In genomic region chr1:72640658-72641410, GRCm38 (mm10) we compare ENCODE assay signal across 10 mouse cellular contexts. TPM values are rescaled to one million over a fixed set of nuclear protein-coding genes. Genes with fewer than 3 reads are reported as not detected.
DNase-seq lines count a peak whose midpoint lies in the region; ATAC-seq and TF ChIP-seq lines count a peak whose summit lies in the region.
"Had no signal": no experiment of that assay in that cellular context is flagged by ENCODE, and none has a peak within 500 bp of the region (broad histone marks: within the 10 kb centered on the region; RNA-seq: fewer than 3 reads in every experiment).

No protein-coding gene starts in this region.

- peak; percentile 89 for ATAC-seq in midbrain, embryonic 13.5 days
- ATAC-seq in stomach, postnatal 0 days (ENCODE audit: low FRiP score, low TSS enrichment): 0 out of 2 replicates have a peak, but pooled peaks have one; percentile 45

- no peaks in the 10 kb centered on the region for H3K36me3 ChIP-seq in limb, embryonic 10.5 days
- H3K36me3 ChIP-seq in midbrain, embryonic 13.5 days: no peaks in the 10 kb centered on the region
- H3K36me3 ChIP-seq in stomach, postnatal 0 days (ENCODE audit: control insufficient read depth, insufficient read depth, low read length): no peaks in the 10 kb centered on the region

- no peaks in the 10 kb centered on the region for H3K4me1 ChIP-seq in limb, embryonic 10.5 days
- H3K4me1 ChIP-seq in midbrain, embryonic 13.5 days (replicated peaks): no peaks in the 10 kb centered on the region
- H3K4me1 ChIP-seq in stomach, postnatal 0 days (replicated peaks; ENCODE audit: control insufficient read depth, insufficient read depth): no peaks in the 10 kb centered on the region

- no peaks in the 10 kb centered on the region for H3K9me3 ChIP-seq in limb, embryonic 10.5 days (replicated peaks)
- no peaks in the 10 kb centered on the region for H3K9me3 ChIP-seq in midbrain, embryonic 13.5 days
- H3K9me3 ChIP-seq in stomach, postnatal 0 days (ENCODE audit: control insufficient read depth, low read length): no peaks in the 10 kb centered on the region

- no peak for TF ChIP-seq CTCF in stomach, postnatal 0 days (IDR thresholded peaks at IDR 0.05; ENCODE audit: low read depth)

- TF ChIP-seq EP300 in stomach, postnatal 0 days (optimal IDR thresholded peaks at IDR 0.05): no peak

- H3K27me3 ChIP-seq in limb, embryonic 10.5 days (ENCODE audit: low read depth, poor library complexity, severe bottlenecking): no peaks in the 10 kb centered on the region
- no peaks in the 10 kb centered on the region for H3K27me3 ChIP-seq in midbrain, embryonic 13.5 days
- no peaks in the 10 kb centered on the region for H3K27me3 ChIP-seq in stomach, postnatal 0 days (ENCODE audit: control insufficient read depth, insufficient read depth, low read length)
- H3K27me3 ChIP-seq: CH12.LX had no signal

- H3K4me2 ChIP-seq in midbrain, embryonic 13.5 days (replicated peaks): peak overlapping the region; percentile 54
- peak overlapping the region; percentile 38 for H3K4me2 ChIP-seq in stomach, postnatal 0 days (replicated peaks; ENCODE audit: low read depth)

- 36% methylated on average over 49 of the region's 49 CpGs for WGBS in limb, embryonic 10.5 days
- 42% methylated on average over 49 of the region's 49 CpGs for WGBS in midbrain, embryonic 13.5 days
- 41% methylated on average over 49 of the region's 49 CpGs for WGBS in stomach, postnatal 0 days

- peak overlapping the region; percentile 66 for H3K27ac ChIP-seq in limb, embryonic 10.5 days
- H3K27ac ChIP-seq in midbrain, embryonic 13.5 days: no peak overlapping the region; the same call in 1 of the 2 replicates
- no peak overlapping the region for H3K27ac ChIP-seq in stomach, postnatal 0 days (replicated peaks)

- H3K9ac ChIP-seq in midbrain, embryonic 13.5 days (replicated peaks): no peak overlapping the region
- H3K9ac ChIP-seq in stomach, postnatal 0 days (ENCODE audit: low read length): no peak overlapping the region

- peak; percentile 8 for DNase-seq in gastrocnemius, postnatal 14 days
- DNase-seq in gastrocnemius, adult 18-20 months (ENCODE audit: low spot score): no peak
- DNase-seq in embryo, embryonic 10.5 days (ENCODE audit: low spot score): peak; percentile 90
- peak; percentile 12 for DNase-seq in heart, adult 8-10 months (ENCODE audit: low spot score)
- DNase-seq in kidney, adult 8-10 months: peak; percentile 18 to 28
- DNase-seq in limb, embryonic 10.5 days (ENCODE audit: low spot score): peak; percentile 83
- peak; percentile 64 for DNase-seq in stomach, postnatal 0 days (ENCODE audit: low spot score)

- H3K4me3 ChIP-seq in limb, embryonic 10.5 days: peak overlapping the region; percentile 48
- H3K4me3 ChIP-seq in midbrain, embryonic 13.5 days (replicated peaks): peak overlapping the region; percentile 34
- peak overlapping the region; percentile 20; the same call in 1 of the 2 replicates for H3K4me3 ChIP-seq in stomach, postnatal 0 days (ENCODE audit: low read depth, low read length)

- intact Hi-C loops in gastrocnemius, postnatal 14 days (cut with DNase I; ENCODE audit: low total_unique reads): no loop called here

RNA-seq across cellular contexts. Expression of gene Smarcal1, which starts 57.8 kb away (rescaled TPM):
- 10 to 100 TPM; 16.7 TPM for total RNA-seq in gastrocnemius, postnatal 14 days (2021)
- total RNA-seq in gastrocnemius, adult 18-20 months (2021): 10 to 100 TPM; 18.5 to 21.9 TPM
- 10 to 100 TPM; 28.2 to 32.2 (median 29.4) TPM for total RNA-seq in heart, adult 8-10 months (2022)
- 30.4 and 34.8 TPM in 2 replicates for polyA plus RNA-seq in limb, embryonic 10.5 days (2016; fragmentation: Nextera tagmentation; extraction: Ambion mirVana)
- polyA plus RNA-seq in midbrain, embryonic 13.5 days (2015; fragmentation: Nextera tagmentation; extraction: Ambion mirVana): 25.1 and 29.8 TPM in 2 replicates
- 7.3 and 7.5 TPM in 2 replicates for polyA plus RNA-seq in stomach, postnatal 0 days (2015; fragmentation: Nextera tagmentation; extraction: Ambion mirVana)

RNA-seq across cellular contexts. Expression of gene Ankar, which starts 59.5 kb away (rescaled TPM):
- total RNA-seq in gastrocnemius, postnatal 14 days (2021): not detected
- not detected for total RNA-seq in gastrocnemius, adult 18-20 months (2021)
- not detected for total RNA-seq in heart, adult 8-10 months (2022)
- not detected in 2 replicates for polyA plus RNA-seq in limb, embryonic 10.5 days (2016; fragmentation: Nextera tagmentation; extraction: Ambion mirVana)
- polyA plus RNA-seq in midbrain, embryonic 13.5 days (2015; fragmentation: Nextera tagmentation; extraction: Ambion mirVana): not detected in 2 replicates
- not detected in 2 replicates for polyA plus RNA-seq in stomach, postnatal 0 days (2015; fragmentation: Nextera tagmentation; extraction: Ambion mirVana)
- total RNA-seq: CH12.LX had no signal
- polyA plus RNA-seq: spleen, adult 2 months had no signal
